Mouse (Mus musculus): ENCODE data around the gene Tmcc3. TPM values are rescaled to one million over a fixed set of nuclear protein-coding genes. Genes with fewer than 3 reads are reported as not detected.

The Tmcc3 gene
- polyA plus RNA-seq, 1 experiment from 2014 or later = 12.5 TPM

DNA sequence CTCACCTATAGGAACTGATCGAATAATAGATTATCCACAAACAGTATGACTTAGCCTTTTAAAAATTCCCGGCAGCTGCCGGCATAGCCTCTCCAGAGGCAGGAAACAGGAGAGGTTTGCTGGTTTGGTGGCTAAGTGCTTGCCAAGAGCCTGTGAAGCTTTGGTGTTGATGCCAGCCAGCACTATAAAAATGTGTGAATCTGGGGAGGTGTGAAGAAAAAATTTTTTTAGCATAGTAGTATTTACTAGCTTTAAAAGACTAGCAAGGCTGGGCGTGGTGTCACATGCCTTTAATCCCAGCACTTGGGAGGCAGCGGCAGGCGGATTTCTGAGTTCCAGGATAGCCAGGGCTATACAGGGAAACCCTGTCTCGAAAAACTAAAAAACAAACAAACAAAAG lies 31.8 kb downstream of the Tmcc3 start:
- WGBS = 92% methylated on average over 7 of the region's 7 CpGs
- Histone ChIP-seq H3K36me3 (replicated peaks; ENCODE audit: control insufficient read depth, insufficient read depth) (no peaks in the 10 kb centered on the region), H3K27me3 (ENCODE audit: control insufficient read depth, insufficient read depth, low read length) (no peaks in the 10 kb centered on the region), H3K4me3 (replicated peaks; ENCODE audit: low read length) (no peak overlapping the region), H3K4me2 (replicated peaks) (no peak overlapping the region), H3K4me1 (replicated peaks; ENCODE audit: control insufficient read depth, insufficient read depth, low read length) (0 out of 2 replicates have a peak, but pooled peaks cover 5% of the 10 kb centered on the region), H3K27ac (no peak overlapping the region), H3K9ac (no peak overlapping the region), H3K9me3 (ENCODE audit: control insufficient read depth, low read length) (no peaks in the 10 kb centered on the region)
- DNase-seq (ENCODE audit: low spot score) = no peak
- no peak for ATAC-seq (ENCODE audit: low FRiP score)

DNA sequence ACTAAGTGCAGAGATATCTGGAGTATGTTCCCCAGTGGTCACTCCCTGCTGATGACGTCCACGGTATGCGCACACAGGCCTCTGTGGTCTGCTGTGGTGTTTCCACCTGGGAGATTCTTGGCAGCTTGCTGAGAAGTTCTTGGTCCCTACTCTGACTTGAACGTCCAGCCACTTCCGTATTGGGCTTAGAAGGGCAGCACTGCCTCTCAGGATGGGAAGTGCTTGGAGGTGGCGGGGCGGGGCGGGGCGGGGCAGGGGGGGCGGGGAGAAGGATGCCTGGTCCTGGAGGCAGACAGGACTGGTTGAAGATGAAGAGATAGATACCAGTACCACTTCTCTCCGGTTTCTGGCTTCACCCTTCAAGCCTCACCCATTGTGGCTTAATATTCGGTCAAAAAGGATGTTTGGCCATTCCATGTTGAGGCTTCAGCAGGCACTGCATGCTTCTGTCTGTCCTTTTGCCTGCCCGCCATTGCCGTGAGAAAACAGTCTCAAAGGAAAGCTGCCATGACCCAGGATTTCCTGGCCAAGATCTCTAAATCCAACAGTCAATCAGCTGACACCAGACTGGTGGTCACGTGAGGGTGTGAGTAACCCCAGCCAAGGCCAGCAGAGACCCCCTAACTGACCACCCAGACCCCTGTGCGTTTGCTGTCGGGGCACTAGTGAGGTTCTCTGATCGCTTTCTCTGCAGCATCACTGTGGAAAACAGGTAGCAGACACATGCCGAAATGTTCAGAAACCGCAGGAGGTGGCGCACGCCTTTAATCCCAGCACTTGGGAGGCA lies 33.1 kb downstream of the Tmcc3 start:
- ATAC-seq (ENCODE audit: low FRiP score) (no peak), DNase-seq (ENCODE audit: low spot score) (no peak)
- Histone ChIP-seq H3K4me1 (replicated peaks; ENCODE audit: control insufficient read depth, insufficient read depth, low read length) (0 out of 2 replicates have a peak, but pooled peaks cover 5% of the 10 kb centered on the region), H3K9ac (no peak overlapping the region), H3K27me3 (ENCODE audit: control insufficient read depth, insufficient read depth, low read length) (no peaks in the 10 kb centered on the region), H3K4me3 (replicated peaks; ENCODE audit: low read length) (no peak overlapping the region), H3K4me2 (replicated peaks) (no peak overlapping the region), H3K27ac (no peak overlapping the region), H3K9me3 (ENCODE audit: control insufficient read depth, low read length) (no peaks in the 10 kb centered on the region), H3K36me3 (replicated peaks; ENCODE audit: control insufficient read depth, insufficient read depth) (no peaks in the 10 kb centered on the region)
- 62% methylated on average over 21 of the region's 22 CpGs for WGBS

DNA sequence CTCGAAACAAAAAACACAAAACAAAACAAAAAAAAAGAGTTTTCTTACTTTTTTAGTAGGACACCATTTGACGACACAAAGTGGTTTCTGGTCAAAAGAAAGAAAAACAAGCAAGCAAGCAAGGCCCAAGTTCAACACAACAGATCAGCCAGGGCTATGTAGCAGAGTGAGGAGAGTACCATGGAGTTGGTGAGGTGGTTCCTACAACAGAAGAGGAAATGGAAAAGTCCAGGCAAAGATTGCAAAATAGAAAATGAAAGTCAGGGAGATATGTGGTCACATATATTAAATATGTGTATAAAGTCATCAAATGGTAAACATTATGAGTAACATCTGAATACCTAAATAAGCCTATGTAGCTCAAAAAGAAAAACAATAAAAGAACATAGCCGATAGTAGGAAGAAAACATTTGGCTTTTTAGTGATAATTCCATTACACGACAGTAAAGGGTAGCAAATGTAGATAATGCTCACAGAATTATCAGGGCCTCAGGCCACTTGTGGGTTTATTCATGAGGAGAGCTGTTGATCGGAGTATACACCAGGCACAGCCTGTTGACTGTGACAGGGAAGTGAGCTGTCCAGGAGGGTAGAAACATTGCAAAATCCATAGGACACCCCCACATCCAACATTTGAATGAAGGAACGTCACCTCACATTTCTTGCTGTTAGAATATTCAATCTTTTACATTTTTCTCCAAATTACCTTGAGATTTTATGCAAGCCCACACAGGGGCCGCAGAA lies 33.9 kb downstream of the Tmcc3 start:
- no peak overlapping the region for H3K27ac ChIP-seq
- H3K9ac ChIP-seq = no peak overlapping the region
- 89% methylated on average over 7 of the region's 7 CpGs for WGBS
- no peak for DNase-seq (ENCODE audit: low spot score)
- no peaks in the 10 kb centered on the region for H3K27me3 ChIP-seq (ENCODE audit: control insufficient read depth, insufficient read depth, low read length)
- no peak for ATAC-seq (ENCODE audit: low FRiP score)
- H3K4me3 ChIP-seq (replicated peaks; ENCODE audit: low read length) = no peak overlapping the region
- H3K4me1 ChIP-seq (replicated peaks; ENCODE audit: control insufficient read depth, insufficient read depth, low read length) = 0 out of 2 replicates have a peak, but pooled peaks cover 5% of the 10 kb centered on the region
- no peak overlapping the region for H3K4me2 ChIP-seq (replicated peaks)
- H3K9me3 ChIP-seq (ENCODE audit: control insufficient read depth, low read length) = no peaks in the 10 kb centered on the region
- no peaks in the 10 kb centered on the region for H3K36me3 ChIP-seq (replicated peaks; ENCODE audit: control insufficient read depth, insufficient read depth)

DNA sequence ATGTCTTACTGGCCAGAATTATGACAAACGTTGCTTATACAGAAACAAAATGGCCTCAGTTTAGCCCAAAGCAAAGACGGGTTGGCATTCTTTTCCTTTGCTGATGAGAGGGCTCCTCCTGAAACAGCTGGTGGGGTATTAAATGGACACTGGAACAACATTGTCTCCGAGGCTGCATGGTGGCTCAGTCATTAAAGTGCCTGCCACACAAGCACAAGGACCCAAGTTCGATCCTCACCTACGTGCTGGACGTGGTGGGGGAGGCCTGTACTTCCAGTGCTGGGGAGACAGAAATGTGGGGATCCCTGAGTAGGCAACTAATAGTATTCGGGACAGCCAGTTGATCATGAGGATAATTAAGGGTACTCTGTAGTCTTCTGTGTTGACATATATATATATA lies 34.8 kb downstream of the Tmcc3 start:
- WGBS = 95% methylated on average over 7 of the region's 7 CpGs
- no peak for DNase-seq (ENCODE audit: low spot score)
- no peaks in the 10 kb centered on the region for H3K9me3 ChIP-seq (ENCODE audit: control insufficient read depth, low read length)
- no peaks in the 10 kb centered on the region for H3K36me3 ChIP-seq (replicated peaks; ENCODE audit: control insufficient read depth, insufficient read depth)
- no peak overlapping the region for H3K4me2 ChIP-seq (replicated peaks)
- no peak overlapping the region for H3K9ac ChIP-seq
- H3K27ac ChIP-seq = no peak overlapping the region
- H3K4me1 ChIP-seq (replicated peaks; ENCODE audit: control insufficient read depth, insufficient read depth, low read length) = 0 out of 2 replicates have a peak, but pooled peaks cover 5% of the 10 kb centered on the region
- H3K4me3 ChIP-seq (replicated peaks; ENCODE audit: low read length) = no peak overlapping the region
- H3K27me3 ChIP-seq (ENCODE audit: control insufficient read depth, insufficient read depth, low read length) = no peaks in the 10 kb centered on the region
- ATAC-seq (ENCODE audit: low FRiP score) = no peak

DNA sequence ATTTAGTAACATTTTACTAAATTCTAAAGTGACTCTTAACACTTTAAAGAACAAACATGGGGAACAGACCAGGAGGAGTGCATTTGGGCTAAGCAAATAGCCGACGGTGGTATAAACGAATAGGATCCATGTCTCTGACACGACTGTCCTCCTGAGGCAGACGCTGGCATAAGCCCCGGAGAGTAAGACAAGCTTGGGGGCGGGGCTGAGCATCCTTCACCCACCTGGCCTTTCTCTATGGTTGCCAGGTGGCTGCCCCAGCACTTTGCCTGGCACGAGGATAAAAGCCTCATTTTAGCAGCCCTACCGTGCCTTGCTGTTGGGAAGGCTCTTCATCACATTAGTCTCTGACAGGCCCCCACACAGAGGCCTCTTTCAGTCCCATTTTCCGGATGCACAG lies 35.5 kb downstream of the Tmcc3 start:
- DNase-seq (ENCODE audit: low spot score) (no peak), ATAC-seq (ENCODE audit: low FRiP score) (no peak)
- H3K27me3 ChIP-seq (ENCODE audit: control insufficient read depth, insufficient read depth, low read length) = no peaks in the 10 kb centered on the region
- H3K27ac ChIP-seq = no peak overlapping the region
- no peaks in the 10 kb centered on the region for H3K36me3 ChIP-seq (replicated peaks; ENCODE audit: control insufficient read depth, insufficient read depth)
- WGBS = 78% methylated on average over 10 of the region's 10 CpGs
- H3K4me2 ChIP-seq (replicated peaks) = no peak overlapping the region
- H3K9me3 ChIP-seq (ENCODE audit: control insufficient read depth, low read length) = no peaks in the 10 kb centered on the region
- 0 out of 2 replicates have a peak, but pooled peaks cover under 1% of the 10 kb centered on the region for H3K4me1 ChIP-seq (replicated peaks; ENCODE audit: control insufficient read depth, insufficient read depth, low read length)
- no peak overlapping the region for H3K9ac ChIP-seq
- no peak overlapping the region for H3K4me3 ChIP-seq (replicated peaks; ENCODE audit: low read length)

DNA sequence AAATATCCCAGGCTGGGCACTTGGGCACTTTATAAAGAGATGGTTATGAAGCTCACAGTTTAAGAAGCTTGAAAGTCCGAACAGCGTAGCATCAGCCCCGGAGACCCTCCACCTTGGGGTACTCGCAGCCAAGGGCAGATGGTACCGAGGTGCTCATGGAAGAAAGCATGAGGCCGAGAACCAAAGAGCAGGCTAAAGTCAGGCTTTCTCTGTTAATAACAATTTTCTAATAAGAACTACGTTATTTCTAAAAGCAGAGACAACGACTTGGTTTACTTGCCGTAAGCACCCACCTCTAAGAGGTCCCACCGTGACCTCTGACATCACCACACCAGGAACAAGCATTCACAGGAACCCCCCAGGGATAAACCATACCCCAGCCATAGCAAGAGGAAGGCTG lies 36.2 kb downstream of the Tmcc3 start:
- 95% methylated on average over 10 of the region's 10 CpGs for WGBS
- no peaks in the 10 kb centered on the region for H3K27me3 ChIP-seq (ENCODE audit: control insufficient read depth, insufficient read depth, low read length)
- no peaks in the 10 kb centered on the region for H3K36me3 ChIP-seq (replicated peaks; ENCODE audit: control insufficient read depth, insufficient read depth)
- DNase-seq (ENCODE audit: low spot score) = no peak
- no peak for ATAC-seq (ENCODE audit: low FRiP score)
- H3K4me3 ChIP-seq (replicated peaks; ENCODE audit: low read length) = no peak overlapping the region
- H3K27ac ChIP-seq = no peak overlapping the region
- no peaks in the 10 kb centered on the region for H3K9me3 ChIP-seq (ENCODE audit: control insufficient read depth, low read length)
- no peaks in the 10 kb centered on the region for H3K4me1 ChIP-seq (replicated peaks; ENCODE audit: control insufficient read depth, insufficient read depth, low read length)
- no peak overlapping the region for H3K9ac ChIP-seq
- no peak overlapping the region for H3K4me2 ChIP-seq (replicated peaks)

DNA sequence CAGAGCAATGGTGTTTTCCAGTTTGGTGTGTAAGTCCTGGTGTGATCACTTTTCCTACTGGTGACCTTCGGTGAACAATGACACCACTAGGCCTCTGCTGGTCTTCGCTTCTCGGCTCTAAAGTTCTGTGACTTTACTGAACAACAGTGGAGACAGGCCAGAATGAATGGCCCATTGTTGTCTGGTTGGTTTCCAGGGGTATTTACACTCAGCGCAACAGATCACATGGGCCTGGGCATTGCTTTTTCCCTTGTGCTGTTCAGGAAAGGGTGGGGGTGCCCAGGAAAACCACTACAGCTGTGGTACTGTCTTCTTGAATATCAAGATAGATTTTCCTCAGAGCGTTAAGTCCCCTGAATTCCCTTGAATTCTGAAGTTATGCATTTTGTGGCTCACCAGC lies 38.5 kb downstream of the Tmcc3 start:
- Histone ChIP-seq H3K4me3 (replicated peaks; ENCODE audit: low read length) (no peak overlapping the region), H3K27ac (no peak overlapping the region), H3K36me3 (replicated peaks; ENCODE audit: control insufficient read depth, insufficient read depth) (no peaks in the 10 kb centered on the region), H3K4me2 (replicated peaks) (no peak overlapping the region), H3K9me3 (ENCODE audit: control insufficient read depth, low read length) (no peaks in the 10 kb centered on the region), H3K27me3 (ENCODE audit: control insufficient read depth, insufficient read depth, low read length) (no peaks in the 10 kb centered on the region), H3K9ac (no peak overlapping the region), H3K4me1 (replicated peaks; ENCODE audit: control insufficient read depth, insufficient read depth, low read length) (no peaks in the 10 kb centered on the region)
- WGBS = 43% methylated on average over 5 of the region's 5 CpGs
- no peak for DNase-seq (ENCODE audit: low spot score)
- ATAC-seq (ENCODE audit: low FRiP score) = no peak

DNA sequence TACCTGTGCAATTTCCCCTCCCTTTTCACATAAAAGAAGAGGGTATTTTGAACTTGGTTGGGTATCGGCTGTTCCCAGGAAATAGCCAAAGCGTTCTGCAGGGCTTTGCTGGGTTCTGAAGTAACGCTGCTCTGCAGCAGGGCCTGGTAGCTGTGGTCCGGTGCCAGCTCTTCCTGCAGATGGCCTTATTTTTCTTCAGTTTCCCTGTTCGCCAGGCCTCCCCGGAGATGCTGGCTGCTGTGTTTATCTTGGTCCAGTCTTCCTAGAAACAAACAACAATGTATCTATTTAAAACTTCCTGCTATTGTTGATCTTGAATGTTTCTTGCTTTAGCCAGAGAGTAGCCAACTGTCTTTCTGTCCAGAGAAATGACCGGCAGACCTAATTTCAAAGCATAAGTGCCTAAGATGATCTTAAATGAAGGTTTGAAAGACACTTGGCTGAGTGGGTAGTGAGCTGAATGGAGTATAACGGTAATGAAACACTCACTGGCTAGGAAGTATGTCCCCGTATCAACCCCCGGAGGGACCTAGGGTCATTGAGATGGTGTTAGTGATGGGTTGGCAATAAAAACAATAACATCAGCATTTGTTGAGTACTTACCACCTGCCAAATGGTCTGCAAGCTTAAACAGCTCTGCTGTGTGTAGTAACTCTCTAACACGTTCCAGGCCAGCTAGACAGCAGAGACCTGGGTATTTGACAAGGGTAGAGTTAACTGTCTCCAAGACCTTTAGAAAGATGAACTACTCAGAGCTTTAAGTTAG lies 39.3 kb downstream of the Tmcc3 start:
- 74% methylated on average over 11 of the region's 11 CpGs for WGBS
- DNase-seq (ENCODE audit: low spot score) (no peak), ATAC-seq (ENCODE audit: low FRiP score) (no peak)
- Histone ChIP-seq H3K27ac (no peak overlapping the region), H3K9ac (no peak overlapping the region), H3K36me3 (replicated peaks; ENCODE audit: control insufficient read depth, insufficient read depth) (no peaks in the 10 kb centered on the region), H3K4me3 (replicated peaks; ENCODE audit: low read length) (no peak overlapping the region), H3K4me1 (replicated peaks; ENCODE audit: control insufficient read depth, insufficient read depth, low read length) (no peaks in the 10 kb centered on the region), H3K4me2 (replicated peaks) (no peak overlapping the region), H3K27me3 (ENCODE audit: control insufficient read depth, insufficient read depth, low read length) (no peaks in the 10 kb centered on the region), H3K9me3 (ENCODE audit: control insufficient read depth, low read length) (no peaks in the 10 kb centered on the region)
